Mouse (Mus musculus) olfactory bulb, adult 2 months (tissue): Measurements from ENCODE around the gene Rab11fip4.

ENCODE experiments used
- CTCF ChIP-seq: fragments of 200-500 bp; IDR thresholded peaks from 2 replicates; pipeline ENCODE4 v1.5.1; 2012; ENCODE audit warnings: low read depth, mild to moderate bottlenecking, low read length, moderate library complexity; ENCODE audit not compliant: insufficient read depth
- POLR2A ChIP-seq: fragments of 200-500 bp; IDR thresholded peaks from 2 replicates; pipeline ENCODE4 v1.6.1; 2012; ENCODE audit warnings: mild to moderate bottlenecking, low read depth, low read length, moderate library complexity; ENCODE audit not compliant: insufficient read depth

GRCm38 (mm10) chr11:79703452-79703851, 112.4 kb downstream of the Rab11fip4 start:
- no peak for TF ChIP-seq CTCF
- no peak for TF ChIP-seq POLR2A
